Mouse (Mus musculus): ENCODE data around the gene Vamp2. TPM values are rescaled to one million over a fixed set of nuclear protein-coding genes. Genes with fewer than 3 reads are reported as not detected.
A peak's percentile ranks its signal among the peaks of the same experiment; 100 is the strongest.

The Vamp2 gene
- polyA plus RNA-seq, 1 experiment from 2014 or later = 179 TPM

GRCm38 (mm10) chr11:69076572-69076971 lies 11.7 kb upstream of the Vamp2 start:
- no peak for ATAC-seq (replicated peaks)
- no peaks in the 10 kb centered on the region for H3K27me3 ChIP-seq
- no peak overlapping the region for H3K27ac ChIP-seq (replicated peaks)
- H3K9ac ChIP-seq (replicated peaks) = no peak overlapping the region
- H3K4me3 ChIP-seq = no peak overlapping the region
- WGBS = 55% methylated on average over 5 of the region's 5 CpGs
- H3K4me1 ChIP-seq = peaks cover 23% of the 10 kb centered on the region
- H3K9me3 ChIP-seq = no peaks in the 10 kb centered on the region
- H3K4me2 ChIP-seq (replicated peaks) = no peak overlapping the region
- H3K36me3 ChIP-seq = no peaks in the 10 kb centered on the region

DNA sequence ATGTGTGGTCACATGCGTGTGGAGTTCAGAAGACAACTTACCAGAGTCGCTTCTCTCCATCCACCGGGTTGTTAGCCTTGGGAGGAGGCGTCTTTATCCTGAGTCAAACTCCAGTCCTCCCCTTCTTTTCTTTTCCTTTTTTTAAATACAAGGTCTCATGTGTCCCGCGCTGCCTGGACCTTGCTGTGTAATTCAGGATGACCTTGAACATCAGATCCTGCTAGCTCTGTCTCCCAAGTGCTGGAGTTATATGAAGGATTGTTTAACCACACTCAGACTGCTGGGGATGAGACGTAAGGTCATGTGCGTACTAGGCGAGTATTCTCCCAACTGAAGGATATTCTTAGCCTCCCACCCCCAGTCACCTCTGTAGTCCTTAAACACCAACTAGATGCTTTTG lies 11.0 kb upstream of the Vamp2 start:
- no peaks in the 10 kb centered on the region for H3K9me3 ChIP-seq
- no peak for ATAC-seq (replicated peaks)
- 86% methylated on average over 9 of the region's 9 CpGs for WGBS

DNA sequence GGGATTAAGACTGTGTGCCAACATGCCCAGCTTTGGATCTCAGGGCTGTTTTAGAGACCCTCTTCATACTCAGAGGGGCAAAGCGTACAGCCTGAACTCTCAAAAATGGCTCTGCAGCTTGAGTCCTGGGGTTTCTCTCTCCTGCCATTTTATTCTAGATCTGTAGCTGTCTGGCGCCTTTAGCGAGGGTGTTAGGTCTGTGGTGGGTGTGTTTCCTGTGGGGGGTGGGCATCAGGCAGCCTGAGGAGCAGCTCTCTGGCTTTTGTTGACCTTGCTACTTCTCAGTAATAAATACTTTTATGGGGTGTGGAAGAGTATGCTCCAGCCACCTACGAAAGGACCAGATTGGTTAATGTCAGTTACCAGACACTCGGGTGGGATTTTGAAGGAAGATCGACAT lies 10.2 kb upstream of the Vamp2 start:
- H3K4me2 ChIP-seq (replicated peaks) = no peak overlapping the region

More for the DNA sequence above, 11.0 kb upstream of the Vamp2 start:
- peaks cover 16% of the 10 kb centered on the region for H3K4me1 ChIP-seq
- no peak overlapping the region for H3K4me3 ChIP-seq
- no peaks in the 10 kb centered on the region for H3K27me3 ChIP-seq
- H3K36me3 ChIP-seq = no peaks in the 10 kb centered on the region
- no peak overlapping the region for H3K9ac ChIP-seq (replicated peaks)
- no peak overlapping the region for H3K4me2 ChIP-seq (replicated peaks)
- H3K27ac ChIP-seq (replicated peaks) = no peak overlapping the region

DNA sequence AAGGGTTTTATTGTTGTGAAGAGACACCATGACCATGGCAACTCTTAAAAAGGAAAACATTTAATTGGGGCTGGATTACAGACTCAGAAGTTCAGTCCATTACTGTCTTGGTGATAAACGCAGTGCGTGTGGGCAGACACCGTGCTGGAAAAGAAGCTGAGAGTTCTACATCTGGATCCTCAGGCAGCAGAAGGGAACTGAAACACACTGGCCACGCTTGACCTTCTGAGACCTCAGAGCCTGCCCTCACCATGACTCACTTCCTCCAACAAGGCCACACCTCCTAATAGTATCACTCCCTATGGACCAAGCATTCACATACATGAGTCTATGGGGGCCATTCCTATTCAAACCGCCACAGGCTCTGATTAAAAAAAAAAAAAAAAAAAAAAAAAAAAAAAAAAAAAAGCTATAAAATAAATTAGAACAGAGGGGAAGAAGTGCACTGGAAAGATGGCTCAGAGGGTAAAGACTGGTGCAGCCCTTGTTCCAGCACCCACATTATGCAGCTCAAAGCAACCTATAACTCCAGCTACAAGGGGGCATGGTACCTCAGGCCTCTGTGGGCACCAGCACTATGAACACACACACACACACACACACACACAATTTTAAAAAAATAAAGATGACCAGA lies 9.4 kb upstream of the Vamp2 start:
- Histone ChIP-seq H3K36me3 (no peaks in the 10 kb centered on the region), H3K9ac (replicated peaks) (no peak overlapping the region), H3K4me3 (no peak overlapping the region), H3K4me2 (replicated peaks) (no peak overlapping the region), H3K9me3 (no peaks in the 10 kb centered on the region), H3K4me1 (peaks cover 5% of the 10 kb centered on the region), H3K27me3 (no peaks in the 10 kb centered on the region), H3K27ac (replicated peaks) (no peak overlapping the region)
- 78% methylated on average over 5 of the region's 5 CpGs for WGBS
- ATAC-seq (replicated peaks) = no peak

More for the DNA sequence above, 10.2 kb upstream of the Vamp2 start:
- Histone ChIP-seq H3K27me3 (no peaks in the 10 kb centered on the region), H3K4me1 (peaks cover 11% of the 10 kb centered on the region), H3K4me3 (no peak overlapping the region), H3K36me3 (no peaks in the 10 kb centered on the region), H3K9ac (replicated peaks) (no peak overlapping the region), H3K9me3 (no peaks in the 10 kb centered on the region), H3K27ac (replicated peaks) (no peak overlapping the region)
- WGBS = 89% methylated on average over 6 of the region's 6 CpGs
- no peak for ATAC-seq (replicated peaks)

GRCm38 (mm10) chr11:69080102-69080854 lies 8.0 kb upstream of the Vamp2 start:
- 82% methylated on average over 15 of the region's 15 CpGs for WGBS
- Histone ChIP-seq H3K4me2 (replicated peaks) (no peak overlapping the region), H3K27me3 (no peaks in the 10 kb centered on the region), H3K4me3 (no peak overlapping the region), H3K27ac (replicated peaks) (no peak overlapping the region), H3K9me3 (no peaks in the 10 kb centered on the region), H3K36me3 (no peaks in the 10 kb centered on the region), H3K4me1 (no peaks in the 10 kb centered on the region), H3K9ac (replicated peaks) (no peak overlapping the region)
- no peak for ATAC-seq (replicated peaks)

- Histone ChIP-seq H3K9ac (replicated peaks) (no peak overlapping the region), H3K27me3 (no peaks in the 10 kb centered on the region), H3K9me3 (no peaks in the 10 kb centered on the region), H3K4me1 (no peaks in the 10 kb centered on the region), H3K4me3 (no peak overlapping the region), H3K4me2 (replicated peaks) (no peak overlapping the region), H3K27ac (replicated peaks) (no peak overlapping the region), H3K36me3 (no peaks in the 10 kb centered on the region)
- ATAC-seq (replicated peaks) = no peak
- WGBS = 87% methylated on average over 8 of the region's 8 CpGs
Observed at GRCm38 (mm10) chr11:69080855-69081222, 7.5 kb upstream of the Vamp2 start.

DNA sequence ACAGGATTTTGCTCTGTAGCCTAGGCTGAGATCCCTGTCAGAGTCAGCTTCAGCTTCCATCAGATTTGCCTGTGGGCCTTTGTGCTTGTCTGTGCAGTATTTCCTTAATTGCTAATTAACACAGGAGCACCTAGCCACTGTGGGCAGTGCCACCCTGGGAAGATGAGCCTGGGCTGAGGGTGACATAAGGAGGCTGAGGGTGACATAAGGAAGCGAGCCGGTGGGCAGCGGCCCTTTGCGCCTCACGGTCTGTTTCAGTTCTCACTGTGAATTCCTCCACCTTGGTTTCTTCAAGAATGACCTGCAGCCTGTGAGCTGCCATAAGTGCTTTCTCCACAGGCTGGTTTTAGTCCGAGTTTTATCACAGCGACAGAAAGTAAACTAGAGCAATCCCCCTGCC lies 6.7 kb upstream of the Vamp2 start:
- no peaks in the 10 kb centered on the region for H3K9me3 ChIP-seq
- no peak overlapping the region for H3K9ac ChIP-seq (replicated peaks)
- no peaks in the 10 kb centered on the region for H3K36me3 ChIP-seq
- H3K4me3 ChIP-seq = no peak overlapping the region
- no peaks in the 10 kb centered on the region for H3K27me3 ChIP-seq
- no peak overlapping the region for H3K27ac ChIP-seq (replicated peaks)
- H3K4me1 ChIP-seq = no peaks in the 10 kb centered on the region
- 86% methylated on average over 7 of the region's 7 CpGs for WGBS
- ATAC-seq (replicated peaks) = no peak
- no peak overlapping the region for H3K4me2 ChIP-seq (replicated peaks)

- Histone ChIP-seq H3K4me2 (replicated peaks) (no peak overlapping the region), H3K9me3 (no peaks in the 10 kb centered on the region), H3K9ac (replicated peaks) (no peak overlapping the region), H3K27ac (replicated peaks) (no peak overlapping the region), H3K4me3 (no peak overlapping the region), H3K27me3 (no peaks in the 10 kb centered on the region), H3K4me1 (peaks cover 20% of the 10 kb centered on the region), H3K36me3 (no peaks in the 10 kb centered on the region)
- WGBS = 64% methylated on average over 6 of the region's 6 CpGs
- ATAC-seq (replicated peaks) = no peak
Observed at GRCm38 (mm10) chr11:69085608-69086007, 2.7 kb upstream of the Vamp2 start.

GRCm38 (mm10) chr11:69086390-69086789 lies 1.9 kb upstream of the Vamp2 start:
- H3K4me2 ChIP-seq (replicated peaks) = no peak overlapping the region
- H3K27me3 ChIP-seq = no peaks in the 10 kb centered on the region
- H3K27ac ChIP-seq (replicated peaks) = no peak overlapping the region
- peaks cover 2% of the 10 kb centered on the region; the same call in 1 of the 2 replicates for H3K36me3 ChIP-seq
- no peak overlapping the region for H3K9ac ChIP-seq (replicated peaks)
- no peak for ATAC-seq (replicated peaks)
- WGBS = 68% methylated on average over 6 of the region's 6 CpGs
- H3K4me1 ChIP-seq = peaks cover 27% of the 10 kb centered on the region
- no peak overlapping the region for H3K4me3 ChIP-seq
- H3K9me3 ChIP-seq = no peaks in the 10 kb centered on the region

DNA sequence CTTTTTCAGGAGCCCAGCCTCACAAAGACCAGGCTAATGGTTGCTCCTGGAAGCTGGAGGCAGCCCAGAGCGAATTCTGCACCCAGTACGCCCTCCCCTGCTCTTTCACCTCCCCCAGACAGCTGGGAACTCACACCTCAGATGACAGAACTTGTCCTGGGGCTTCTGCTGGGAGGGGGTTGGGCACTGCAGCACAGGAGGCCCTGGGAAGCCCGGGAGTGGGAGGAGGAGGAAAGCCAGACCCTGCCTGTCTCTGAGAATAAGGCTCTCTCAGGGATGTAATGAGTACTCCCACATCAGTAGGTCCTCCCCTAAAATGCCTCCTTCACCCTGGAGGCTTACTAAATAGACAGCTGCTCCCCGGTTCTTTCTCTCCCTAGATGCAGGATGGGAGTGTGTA lies 1.2 kb upstream of the Vamp2 start:
- Histone ChIP-seq H3K36me3 (peaks cover 9% of the 10 kb centered on the region; the same call in 1 of the 2 replicates), H3K9me3 (no peaks in the 10 kb centered on the region), H3K4me1 (peaks cover 31% of the 10 kb centered on the region), H3K4me3 (no peak overlapping the region), H3K27ac (replicated peaks) (no peak overlapping the region), H3K27me3 (no peaks in the 10 kb centered on the region), H3K4me2 (replicated peaks) (no peak overlapping the region), H3K9ac (replicated peaks) (no peak overlapping the region)
- WGBS = 35% methylated on average over 4 of the region's 4 CpGs
- no peak for ATAC-seq (replicated peaks)

DNA sequence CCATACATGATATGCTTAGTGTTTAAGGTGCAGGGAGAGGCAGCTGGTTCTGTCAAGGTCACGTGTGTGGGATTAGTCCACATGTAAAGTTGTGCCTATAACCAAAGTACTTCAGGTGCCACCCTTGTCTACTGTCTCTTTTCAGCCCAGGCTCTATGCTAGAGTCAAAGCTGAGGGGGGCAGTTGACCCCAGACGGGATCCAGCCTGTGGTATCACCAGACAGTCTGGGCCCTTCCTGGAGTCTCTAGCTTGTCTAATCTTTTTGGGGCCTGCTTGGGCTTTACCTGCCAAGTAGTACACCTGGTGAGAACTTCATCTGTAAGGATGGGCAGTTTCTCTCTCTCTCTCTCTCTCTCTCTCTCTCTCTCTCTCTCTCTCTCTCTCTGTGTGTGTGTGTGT lies 693 bp upstream of the Vamp2 start:
- no peak for ATAC-seq (replicated peaks)
- H3K36me3 ChIP-seq = peaks cover 10% of the 10 kb centered on the region; the same call in 1 of the 2 replicates
- WGBS = 67% methylated on average over 2 of the region's 2 CpGs
- no peak overlapping the region; the same call in 1 of the 2 replicates for H3K4me2 ChIP-seq (replicated peaks)
- H3K4me3 ChIP-seq = no peak overlapping the region; the same call in 1 of the 2 replicates
- no peaks in the 10 kb centered on the region for H3K27me3 ChIP-seq
- peak overlapping the region; percentile 100; the same call in 1 of the 2 replicates for H3K9ac ChIP-seq (replicated peaks)
- peaks cover 31% of the 10 kb centered on the region for H3K4me1 ChIP-seq
- H3K27ac ChIP-seq (replicated peaks) = peak overlapping the region; percentile 94
- H3K9me3 ChIP-seq = no peaks in the 10 kb centered on the region

DNA sequence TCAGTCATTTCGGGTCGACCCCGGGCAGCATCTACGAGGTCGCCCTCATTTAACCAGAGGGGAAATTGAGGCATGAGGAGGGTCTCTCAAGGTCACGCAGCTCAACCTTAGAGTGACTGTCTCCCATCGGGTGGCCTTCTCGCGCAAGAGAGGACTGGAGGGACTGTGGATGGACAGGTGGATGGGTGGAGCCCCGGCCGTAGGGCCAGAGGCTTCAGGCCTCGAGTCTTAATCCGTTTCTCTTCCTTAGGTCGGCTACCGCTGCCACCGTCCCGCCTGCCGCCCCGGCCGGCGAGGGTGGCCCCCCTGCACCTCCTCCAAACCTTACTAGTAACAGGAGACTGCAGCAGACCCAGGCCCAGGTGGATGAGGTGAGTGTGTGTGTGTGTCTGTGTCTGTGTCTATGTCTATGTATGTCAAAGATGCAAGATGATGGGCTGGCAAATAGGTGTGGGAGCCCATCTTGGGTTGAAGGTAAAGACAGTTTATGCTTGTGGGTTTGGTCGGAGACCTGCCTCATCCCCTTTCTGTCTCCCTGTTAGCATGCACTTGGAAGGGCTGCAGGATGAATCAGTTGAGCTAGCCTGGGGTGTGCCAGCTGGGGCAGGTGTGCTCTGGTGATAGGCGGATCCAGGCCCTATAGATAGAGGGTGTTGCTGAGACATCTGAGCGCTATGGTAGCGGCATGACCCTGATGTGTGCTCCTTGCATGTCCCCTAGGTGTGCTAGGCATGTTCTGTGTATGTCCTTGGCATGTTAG lies 746 bp downstream of the Vamp2 start:
- Histone ChIP-seq H3K4me3 (peak overlapping the region; percentile 95), H3K36me3 (peaks cover 10% of the 10 kb centered on the region; the same call in 1 of the 2 replicates), H3K9ac (replicated peaks) (peak overlapping the region; percentile 100), H3K4me2 (replicated peaks) (peak overlapping the region; percentile 84), H3K27ac (replicated peaks) (peak overlapping the region; percentile 94), H3K4me1 (peaks cover 34% of the 10 kb centered on the region), H3K9me3 (no peaks in the 10 kb centered on the region), H3K27me3 (no peaks in the 10 kb centered on the region)
- WGBS = 10% methylated on average over 25 of the region's 25 CpGs
- ATAC-seq (replicated peaks) = peak; percentile 30; the same call in 1 of the 2 replicates
